Mouse (Mus musculus): ENCODE data around the gene Tbc1d5.

GRCm38 (mm10) chr17:50788835-50789234, 390.3 kb downstream of the Tbc1d5 start:
- no peak for TF ChIP-seq CTCF (conservative IDR thresholded peaks at IDR 0.05; ENCODE audit: insufficient read depth, insufficient read length, low read depth, low read length)
- no peak for TF ChIP-seq POLR2A (IDR thresholded peaks at IDR 0.05; ENCODE audit: low read depth, low read length)

Measured in kidney, adult 2 months (tissue).